Mouse (Mus musculus): Measurements from ENCODE around the gene Emc3. TPM values are rescaled to one million over a fixed set of nuclear protein-coding genes. Genes with fewer than 3 reads are reported as not detected.
A peak's percentile ranks its signal among the peaks of the same experiment; 100 is the strongest.

Emc3 gene
- total RNA-seq, 2 experiments from 2014 or later = 85.3 to 86.4 TPM

DNA sequence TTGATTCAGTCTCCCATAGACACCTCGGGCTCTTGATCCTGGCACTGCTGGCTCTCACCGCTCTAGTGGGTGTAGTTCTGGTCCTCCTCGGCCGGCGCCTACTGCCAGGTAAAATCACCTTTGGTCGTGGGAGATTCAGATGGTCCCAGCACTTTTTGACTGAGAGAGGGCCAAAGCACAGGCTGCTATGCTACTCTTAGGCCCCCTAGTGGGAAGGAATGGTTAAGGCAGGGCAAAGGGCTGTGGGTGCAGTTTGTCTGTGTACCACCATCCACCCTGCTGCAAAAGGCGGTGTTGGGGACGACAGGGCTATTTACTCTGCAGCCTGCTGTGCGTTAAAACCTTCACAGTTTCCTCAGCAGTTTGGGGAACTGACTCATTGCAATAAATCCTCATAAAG lies 62.4 kb downstream of the Emc3 start:
- intact Hi-C loops (cut with DNase I) = no loop called here
- peak; percentile 63 to 76 for DNase-seq (ENCODE audit: low spot score in 2 of 2)

DNA sequence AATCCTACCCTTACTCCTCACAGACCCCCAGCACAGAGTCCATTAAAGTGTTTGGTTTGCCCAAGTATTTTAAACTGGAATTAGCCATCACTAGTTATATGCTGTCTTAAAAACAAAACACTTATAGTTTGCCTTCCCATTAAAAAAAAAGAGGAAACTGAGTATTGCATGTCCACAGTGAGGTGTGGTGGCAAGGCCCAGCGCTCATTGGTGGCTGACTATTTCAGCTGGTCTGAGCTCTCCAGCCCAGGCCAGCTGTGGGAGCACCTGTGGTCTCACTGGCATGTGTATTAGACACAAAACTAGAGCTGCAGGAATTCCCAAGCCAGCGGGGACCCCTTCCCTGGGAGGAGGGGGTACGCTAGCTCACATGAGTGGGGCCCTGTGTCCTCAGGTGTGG lies 62.9 kb downstream of the Emc3 start:
- no peak for DNase-seq (ENCODE audit: low spot score in 2 of 2)
- intact Hi-C loops (cut with DNase I) = no loop called here

DNA sequence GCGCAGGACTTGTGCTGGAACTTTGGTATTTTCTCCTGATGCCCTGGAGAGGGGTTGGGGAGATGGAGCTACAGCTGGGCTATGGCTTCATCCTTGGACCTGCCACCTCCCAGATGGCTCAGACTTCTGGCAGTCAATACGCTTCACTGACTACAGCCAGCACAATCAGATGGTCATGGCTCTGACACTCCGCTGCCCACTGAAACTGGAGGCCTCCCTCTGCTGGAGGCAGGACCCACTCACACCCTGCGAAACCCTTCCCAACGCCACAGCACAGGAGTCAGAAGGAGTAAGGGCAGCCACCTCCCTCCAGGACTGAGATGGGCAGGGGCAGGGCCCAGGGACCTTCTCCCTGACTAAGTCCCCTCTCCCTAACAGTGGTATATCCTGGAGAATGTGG lies 65.8 kb downstream of the Emc3 start:
- DNase-seq (ENCODE audit: low spot score in 2 of 2) = no peak
- intact Hi-C loops (cut with DNase I) = no loop called here

Small RNA genes within 50 kb of the gene (microRNA-seq; reads per million reads assigned to microRNA genes)
- gene Gm23365 = 0 reads per million in 2 experiments

Other genes starting within 250 kb of the Emc3 start
- gene Cpne9, start 249.3 kb downstream of the Emc3 start, total RNA-seq (2021) = 10 to 100 TPM; 48.3 to 66.5 TPM
- gene Brpf1, start 224.5 kb downstream of the Emc3 start, total RNA-seq (2021) = 10 to 100 TPM; 25.7 to 26.9 TPM
- gene Ogg1, start 204.7 kb downstream of the Emc3 start, total RNA-seq (2021) = 1 to 10 TPM; 4.9 to 5.8 TPM
- 100 to 1,000 TPM; 102 to 109 TPM for gene Camk1, start 187.7 kb downstream of the Emc3 start, total RNA-seq (2021)
- gene Tada3, start 153.8 kb downstream of the Emc3 start, total RNA-seq (2021) = 10 to 100 TPM; 48.6 to 56.8 TPM
- gene Arpc4, start 153.5 kb downstream of the Emc3 start, total RNA-seq (2021) = 100 to 1,000 TPM; 285 to 296 TPM
- gene Ttll3, start 142.4 kb downstream of the Emc3 start, total RNA-seq (2021) = 1 to 10 TPM; 6.5 to 7.8 TPM
- gene Rpusd3, start 112.3 kb downstream of the Emc3 start, total RNA-seq (2021) = 10 to 100 TPM; 13.4 to 16.5 TPM
- gene Cidec, start 95.9 kb downstream of the Emc3 start, total RNA-seq (2021) = not detected
- gene Jagn1, start 89.1 kb downstream of the Emc3 start, total RNA-seq (2021) = 10 to 100 TPM; 47.9 to 48.3 TPM
- gene Il17re, start 73.2 kb downstream of the Emc3 start, total RNA-seq (2021) = under 1 TPM; 0.53 to 0.55 TPM
- 1 to 10 TPM; 3.9 to 5.4 TPM for gene Il17rc, start 60.2 kb downstream of the Emc3 start, total RNA-seq (2021)
- 100 to 1,000 TPM; 107 to 111 TPM for gene Creld1, start 48.4 kb downstream of the Emc3 start, total RNA-seq (2021)
- gene Prrt3, start 29.7 kb downstream of the Emc3 start, total RNA-seq (2021) = 10 to 100 TPM; 48.0 to 48.6 TPM
- gene Fancd2, start within 50 bp of the Emc3 start, total RNA-seq (2021) = 1 to 10 TPM; 2.2 to 3.2 TPM
- gene Fancd2os, start 69.1 kb upstream of the Emc3 start, total RNA-seq (2021) = under 1 TPM in 1 of 2 experiments, not detected in 1; 0.42 TPM
- 100 to 1,000 TPM; 236 to 243 TPM for gene Brk1, start 73.1 kb upstream of the Emc3 start, total RNA-seq (2021)
- gene Vhl, start 92.3 kb upstream of the Emc3 start, total RNA-seq (2021) = 10 to 100 TPM; 48.4 to 51.9 TPM
- gene Irak2, start 106.8 kb upstream of the Emc3 start, total RNA-seq (2021) = 10 to 100 TPM; 19.5 to 23.5 TPM
- gene Tatdn2, start 165.4 kb upstream of the Emc3 start, total RNA-seq (2021) = 10 to 100 TPM; 70.4 to 71.4 TPM
- gene Ghrl, start 188.2 kb upstream of the Emc3 start, total RNA-seq (2021) = not detected
- gene Sec13, start 209.1 kb upstream of the Emc3 start, total RNA-seq (2021) = 10 to 100 TPM; 75.4 to 78.0 TPM